Mouse (Mus musculus) embryonic fibroblast, embryonic 13.5 days (primary cell): ENCODE data around the gene Otud7b. TPM values are rescaled to one million over a fixed set of nuclear protein-coding genes. Genes with fewer than 3 reads are reported as not detected.

ENCODE experiments used
- H3K27ac ChIP-seq: 2 replicates; pipeline ENCODE4 v1.5.1; 2012; ENCODE audit warnings: low read length, control low read depth, inconsistent platforms; ENCODE audit not compliant: insufficient read depth
- H3K4me1 ChIP-seq: 2 replicates; pipeline ENCODE4 v1.6.1; 2011; ENCODE audit warnings: low read length; ENCODE audit not compliant: control insufficient read depth, insufficient read depth
- H3K4me3 ChIP-seq: 2 replicates; pipeline ENCODE4 v1.5.1; 2011; ENCODE audit warnings: mild to moderate bottlenecking, control low read depth, low read length; ENCODE audit not compliant: insufficient read depth
- CTCF ChIP-seq: IDR thresholded peaks from 2 replicates; pipeline ENCODE4 v1.5.1; 2011; ENCODE audit warnings: mild to moderate bottlenecking, control low read depth, low read length, moderate library complexity, borderline replicate concordance; ENCODE audit not compliant: insufficient read depth
- POLR2A ChIP-seq: IDR thresholded peaks from 2 replicates; pipeline ENCODE4 v1.6.1; 2011; ENCODE audit warnings: low read depth, mild to moderate bottlenecking, control low read depth, low read length, moderate library complexity
- polyA plus RNA-seq: library from polyadenylated mRNA; stranded (reverse); fragments of >200 nt; gene quantifications from 2 replicates; pipeline ENCODE4 v1.2.4, GENCODE M21; 2011; ENCODE audit warnings: low read depth; ENCODE audit not compliant: missing spikeins, insufficient read length

Otud7b gene
- polyA plus RNA-seq, 1 experiment = 26.0 TPM

DNA sequence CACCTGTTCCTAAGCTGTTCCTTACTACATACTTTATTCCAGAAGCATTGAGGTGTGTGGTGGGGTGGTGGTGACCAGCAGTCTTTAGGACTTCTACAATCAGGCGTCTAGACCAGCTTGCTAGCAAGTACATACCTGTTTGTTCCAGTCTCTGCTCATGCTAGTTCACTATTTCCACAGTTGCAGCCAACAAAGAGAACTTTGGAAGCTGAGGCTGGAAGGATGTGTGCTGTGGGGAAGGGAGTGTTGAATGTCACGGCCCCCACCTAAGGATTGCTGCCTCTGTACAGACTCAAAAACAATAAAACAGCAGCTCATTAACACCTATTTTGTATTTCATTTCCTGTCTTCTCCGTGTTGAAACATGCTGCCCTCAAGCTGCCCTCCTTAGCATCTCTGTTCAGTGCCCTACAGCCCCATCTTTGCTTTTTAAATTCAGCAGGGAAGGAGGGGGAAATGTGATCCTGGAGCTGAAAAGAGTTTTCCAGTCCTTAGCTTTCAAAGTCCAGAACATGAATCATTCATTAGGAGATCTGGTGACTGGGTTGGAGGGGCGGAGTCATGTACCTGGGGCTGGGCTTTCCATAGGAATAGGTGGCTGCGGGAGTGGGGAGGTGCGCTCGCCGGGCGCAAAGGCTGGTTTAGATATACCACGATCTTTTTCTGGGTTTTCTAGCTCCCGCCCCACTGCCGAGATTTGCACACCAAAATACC, 56.6 kb downstream of the Otud7b start:
- TF ChIP-seq POLR2A (peak; percentile 64), CTCF (no peak)
- H3K27ac ChIP-seq = peak overlapping the region; percentile 95
- peaks cover 12% of the 10 kb centered on the region for H3K4me1 ChIP-seq
- H3K4me3 ChIP-seq = peak overlapping the region; percentile 70

GRCm38 (mm10) chr3:96161869-96162840, 57.8 kb downstream of the Otud7b start, which contains the start of gene Mtmr11:
Gene Mtmr11 (plus strand): TSS chr3:96162004.
- TF ChIP-seq POLR2A (peak; percentile 69), CTCF (no peak)
- Histone ChIP-seq H3K27ac (peak within 1 kb of the TSS; percentile 95), H3K4me1 (peaks cover 12% of the 10 kb centered on the region), H3K4me3 (peak within 1 kb of the TSS; percentile 70)

DNA sequence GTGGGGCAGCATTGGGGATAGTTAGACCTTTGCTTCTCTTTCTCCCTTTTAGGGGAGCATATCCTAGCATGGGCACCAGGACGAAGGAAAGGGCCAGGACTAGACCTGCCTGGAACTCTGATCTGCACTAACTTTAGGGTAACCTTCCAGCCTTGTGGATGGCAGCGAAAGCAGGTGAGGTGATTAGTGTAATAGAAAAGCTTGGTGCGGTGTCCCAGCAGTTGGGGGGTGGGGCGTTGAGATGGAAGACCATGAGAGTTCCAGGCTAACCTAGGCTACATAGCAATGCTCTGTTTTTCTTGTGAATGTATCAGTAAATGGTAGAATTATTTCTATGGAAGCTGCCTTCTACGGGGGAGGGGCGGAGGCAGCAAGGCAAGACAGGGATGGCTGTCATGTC, 58.7 kb downstream of the Otud7b start:
- Histone ChIP-seq H3K4me1 (peaks cover 12% of the 10 kb centered on the region), H3K4me3 (peak overlapping the region; percentile 70), H3K27ac (no peak overlapping the region)
- TF ChIP-seq CTCF = no peak
- no peak for TF ChIP-seq POLR2A

DNA sequence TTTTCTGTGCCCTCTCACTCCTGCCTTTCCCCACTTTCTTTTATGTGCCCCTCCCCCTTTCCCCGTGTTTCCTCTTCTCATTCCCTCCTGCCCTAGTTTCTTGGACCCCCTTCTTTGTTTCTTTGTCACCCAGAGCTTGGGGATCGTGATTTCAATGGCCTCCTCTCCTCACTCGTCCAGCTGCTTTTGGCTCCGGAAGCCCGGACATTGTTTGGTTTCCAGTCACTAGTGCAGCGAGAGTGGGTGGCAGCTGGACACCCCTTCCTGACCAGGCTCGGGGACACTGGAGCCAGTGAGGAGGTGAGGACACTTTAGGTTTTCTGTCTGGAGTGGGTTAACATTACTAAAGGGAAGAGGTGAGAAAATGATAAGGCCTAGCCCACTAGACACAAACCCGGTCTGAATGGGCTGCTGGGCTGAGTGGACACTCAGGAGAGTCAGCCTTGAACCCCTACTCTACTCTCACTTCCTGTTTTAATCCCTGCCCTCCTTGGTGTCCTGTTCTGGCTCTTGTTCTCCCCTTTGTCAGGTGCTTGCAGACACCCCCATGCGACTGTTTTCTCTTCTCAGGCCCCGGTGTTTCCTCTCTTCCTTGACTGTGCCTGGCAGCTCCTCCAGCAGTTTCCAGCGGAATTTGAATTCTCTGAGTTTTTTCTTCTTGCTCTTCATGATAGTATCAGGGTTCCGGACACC, 64.3 kb downstream of the Otud7b start:
- H3K27ac ChIP-seq = no peak overlapping the region
- no peak for TF ChIP-seq POLR2A
- TF ChIP-seq CTCF = no peak

DNA sequence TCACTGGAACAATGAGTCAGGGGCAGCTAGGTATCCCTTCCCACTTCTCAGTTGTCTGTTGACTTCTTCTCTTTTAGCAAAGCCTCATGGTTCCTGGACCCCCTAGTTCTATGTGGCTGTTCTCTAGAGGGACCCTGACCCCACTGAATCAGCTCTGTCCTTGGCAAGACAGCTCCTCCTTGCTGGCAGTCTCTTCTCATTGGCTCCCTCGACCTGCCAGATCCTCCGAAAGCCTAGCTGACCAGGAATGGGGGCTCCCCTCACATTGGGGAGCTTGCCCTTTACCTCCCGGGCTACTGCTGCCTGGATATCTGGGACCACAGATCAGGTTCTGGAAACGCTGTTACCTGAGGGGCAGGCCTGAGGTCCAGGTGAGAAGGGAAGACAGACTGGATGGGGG, 65.9 kb downstream of the Otud7b start:
- TF ChIP-seq CTCF (no peak), POLR2A (no peak)
- Histone ChIP-seq H3K4me1 (peaks cover 4% of the 10 kb centered on the region; the same call in 1 of the 2 replicates), H3K4me3 (no peak overlapping the region), H3K27ac (no peak overlapping the region)

More for the DNA sequence above, 64.3 kb downstream of the Otud7b start:
- no peak overlapping the region for H3K4me3 ChIP-seq
- peaks cover 4% of the 10 kb centered on the region; the same call in 1 of the 2 replicates for H3K4me1 ChIP-seq

GRCm38 (mm10) chr3:96170976-96171545, 66.7 kb downstream of the Otud7b start:
- Histone ChIP-seq H3K4me1 (peaks cover 4% of the 10 kb centered on the region; the same call in 1 of the 2 replicates), H3K4me3 (no peak overlapping the region), H3K27ac (peak overlapping the region; percentile 88)
- TF ChIP-seq CTCF (no peak), POLR2A (no peak)

- peaks cover 4% of the 10 kb centered on the region; the same call in 1 of the 2 replicates for H3K4me1 ChIP-seq
Observed at GRCm38 (mm10) chr3:96171583-96172196, 67.4 kb downstream of the Otud7b start.

GRCm38 (mm10) chr3:96172197-96173178, 68.2 kb downstream of the Otud7b start, which contains the start of gene Sf3b4:
Gene Sf3b4 (plus strand): TSS chr3:96172332.
- peaks cover 4% of the 10 kb centered on the region; the same call in 1 of the 2 replicates for H3K4me1 ChIP-seq
- peak within 1 kb of the TSS; percentile 88 for H3K27ac ChIP-seq
- no peak for TF ChIP-seq CTCF
- TF ChIP-seq POLR2A = peak; percentile 93
- peak within 1 kb of the TSS; percentile 81 for H3K4me3 ChIP-seq

More at GRCm38 (mm10) chr3:96171583-96172196, 67.4 kb downstream of the Otud7b start:
- TF ChIP-seq CTCF (no peak), POLR2A (no peak)
- Histone ChIP-seq H3K27ac (peak overlapping the region; percentile 88), H3K4me3 (peak overlapping the region; percentile 63)
